Mouse (Mus musculus) myocyte (in vitro differentiated cells): ENCODE results near the gene Zc3h10. TPM values are rescaled to one million over a fixed set of nuclear protein-coding genes. Genes with fewer than 3 reads are reported as not detected.
A peak's percentile ranks its signal among the peaks of the same experiment; 100 is the strongest.

ENCODE experiments used
- H3K27me3 ChIP-seq: one replicate; pipeline ENCODE4 v1.6.1; 2011; ENCODE audit not compliant: control insufficient read depth, insufficient read depth, insufficient read length
- H3K36me3 ChIP-seq: one replicate; pipeline ENCODE4 v1.6.1; 2011; ENCODE audit not compliant: control insufficient read depth, insufficient read depth
- H3K4me2 ChIP-seq: one replicate; pipeline ENCODE4 v1.6.1; 2011; ENCODE audit warnings: low read depth, control low read depth
- H3K4me3 ChIP-seq: one replicate; pipeline ENCODE4 v1.5.1; 2011; ENCODE audit warnings: mild to moderate bottlenecking, control low read depth, moderate library complexity
- H3K79me2 ChIP-seq: one replicate; pipeline ENCODE4 v1.6.1; 2011; ENCODE audit not compliant: control insufficient read depth, insufficient read depth
- H3ac ChIP-seq: one replicate; pipeline ENCODE4 v1.6.1; 2011; ENCODE audit not compliant: control insufficient read depth, insufficient read length
- CEBPB ChIP-seq: IDR thresholded peaks from 2 replicates; pipeline ENCODE4 v1.6.1; 2011; ENCODE audit warnings: mild to moderate bottlenecking, moderate library complexity; ENCODE audit not compliant: poor library complexity, insufficient read depth, severe bottlenecking
- E2F4 ChIP-seq: IDR thresholded peaks from one replicate; pipeline ENCODE4 v1.6.1; 2011; ENCODE audit warnings: mild to moderate bottlenecking, control low read depth, moderate library complexity; ENCODE audit not compliant: insufficient read depth
- MAX ChIP-seq: IDR thresholded peaks from one replicate; pipeline ENCODE4 v1.6.1; 2011; ENCODE audit warnings: low read depth, mild to moderate bottlenecking, control low read depth
- MYOD1 ChIP-seq, 3 experiments: IDR thresholded peaks; one replicate each; pipeline ENCODE4 v1.6.1; 2011; ENCODE audit warnings: control low read depth in 2 of 3, low read depth in 2 of 3, mild to moderate bottlenecking in 2 of 3, moderate library complexity in 1 of 3; ENCODE audit not compliant: insufficient read length in 2 of 3, control insufficient read depth in 1 of 3
- MYOG ChIP-seq, 3 experiments: IDR thresholded peaks; one replicate each; pipeline ENCODE4 v1.6.1; 2011; ENCODE audit warnings: control low read depth in 2 of 3, low read depth in 2 of 3, mild to moderate bottlenecking in 2 of 3; ENCODE audit not compliant: insufficient read length in 2 of 3, control insufficient read depth in 1 of 3, insufficient read depth in 1 of 3
- POLR2A ChIP-seq: IDR thresholded peaks from one replicate; pipeline ENCODE4 v1.6.1; 2011; ENCODE audit warnings: low read depth, mild to moderate bottlenecking, control low read depth, moderate library complexity; ENCODE audit not compliant: insufficient read length
- POLR2AphosphoS2 ChIP-seq: IDR thresholded peaks from one replicate; pipeline ENCODE4 v1.6.1; 2011; ENCODE audit warnings: low read depth, control low read depth; ENCODE audit not compliant: insufficient read length
- REST ChIP-seq: IDR thresholded peaks from one replicate; pipeline ENCODE4 v1.6.1; 2011; ENCODE audit warnings: mild to moderate bottlenecking, control low read depth, moderate library complexity; ENCODE audit not compliant: insufficient read depth, insufficient read length
- SRF ChIP-seq: IDR thresholded peaks from one replicate; pipeline ENCODE4 v1.6.1; 2011; ENCODE audit warnings: low read depth; ENCODE audit not compliant: control insufficient read depth, insufficient read length
- TCF12 ChIP-seq: IDR thresholded peaks from one replicate; pipeline ENCODE4 v1.6.1; 2011; ENCODE audit warnings: mild to moderate bottlenecking, control low read depth; ENCODE audit not compliant: poor library complexity, insufficient read depth, severe bottlenecking
- TCF3 ChIP-seq: IDR thresholded peaks from one replicate; pipeline ENCODE4 v1.6.1; 2011; ENCODE audit warnings: low read depth, control low read depth; ENCODE audit not compliant: insufficient read length
- USF1 ChIP-seq: IDR thresholded peaks from one replicate; pipeline ENCODE4 v1.6.1; 2011; ENCODE audit warnings: low read depth, mild to moderate bottlenecking, control low read depth, moderate library complexity
- polyA plus RNA-seq: library from polyadenylated mRNA; unstranded; fragments of >200 nt; fragmentation: generic; extraction: Trizol; gene quantifications from one replicate; pipeline ENCODE4 v1.2.1, GENCODE M21; 2012; ENCODE audit warnings: missing spikeins

The Zc3h10 gene
- polyA plus RNA-seq, 1 experiment = 13.8 TPM

GRCm38 (mm10) chr10:128578330-128578729 lies 30.8 kb upstream of the Zc3h10 start:
- peaks cover 22% of the 10 kb centered on the region for H3K36me3 ChIP-seq
- no peak overlapping the region for H3K4me2 ChIP-seq
- no peaks in the 10 kb centered on the region for H3K79me2 ChIP-seq
- H3K27me3 ChIP-seq = no peaks in the 10 kb centered on the region
- TF ChIP-seq CEBPB = no peak
- TF ChIP-seq USF1 = no peak
- TF ChIP-seq MYOG (IDR thresholded peaks at IDR 0.05; ENCODE audit: control insufficient read depth in 1 of 3, insufficient read depth in 1 of 3, insufficient read length in 2 of 3, low read depth in 2 of 3) = no peak
- no peak overlapping the region for H3K4me3 ChIP-seq
- H3ac ChIP-seq = no peak overlapping the region

GRCm38 (mm10) chr10:128575063-128575462 lies 27.5 kb upstream of the Zc3h10 start:
- TF ChIP-seq TCF12 (no peak), MYOG (IDR thresholded peaks at IDR 0.05; ENCODE audit: control insufficient read depth in 1 of 3, insufficient read depth in 1 of 3, insufficient read length in 2 of 3, low read depth in 2 of 3) (no peak), MYOD1 (IDR thresholded peaks at IDR 0.05; ENCODE audit: control insufficient read depth in 1 of 3, insufficient read length in 2 of 3, low read depth in 2 of 3) (no peak), POLR2A (no peak), E2F4 (no peak)
- peaks cover 33% of the 10 kb centered on the region for H3K36me3 ChIP-seq
- H3K79me2 ChIP-seq = no peaks in the 10 kb centered on the region
- no peak overlapping the region for H3K4me2 ChIP-seq
- H3K27me3 ChIP-seq = no peaks in the 10 kb centered on the region
- no peak overlapping the region for H3K4me3 ChIP-seq
- H3ac ChIP-seq = no peak overlapping the region

- no peak for TF ChIP-seq CEBPB
- no peak for TF ChIP-seq MYOD1 (IDR thresholded peaks at IDR 0.05; ENCODE audit: control insufficient read depth in 1 of 3, insufficient read length in 2 of 3, low read depth in 2 of 3)
- no peak for TF ChIP-seq E2F4
- TF ChIP-seq MYOG (IDR thresholded peaks at IDR 0.05; ENCODE audit: control insufficient read depth in 1 of 3, insufficient read depth in 1 of 3, insufficient read length in 2 of 3, low read depth in 2 of 3) = peak in 1 of 3 experiments; percentile 3
- TF ChIP-seq POLR2A = peak; percentile 92
- TF ChIP-seq USF1 = no peak
- TF ChIP-seq TCF12 = no peak
- TF ChIP-seq SRF = no peak
- peak; percentile 97 for TF ChIP-seq POLR2AphosphoS2
- TF ChIP-seq TCF3 = no peak
- Histone ChIP-seq H3ac (peak within 1 kb of the TSS; percentile 70), H3K4me3 (peak within 1 kb of the TSS; percentile 98)
Measured at GRCm38 (mm10) chr10:128565788-128566531, 18.4 kb upstream of the Zc3h10 start, which contains the start of gene Pa2g4. Gene Pa2g4 (minus strand): TSS chr10:128565987.

GRCm38 (mm10) chr10:128565206-128565787 lies 17.7 kb upstream of the Zc3h10 start:
- Histone ChIP-seq H3K79me2 (peaks cover 32% of the 10 kb centered on the region), H3K36me3 (peaks cover 30% of the 10 kb centered on the region), H3K4me3 (peak overlapping the region; percentile 98), H3K4me2 (peak overlapping the region; percentile 93), H3K27me3 (no peaks in the 10 kb centered on the region), H3ac (peak overlapping the region; percentile 70)
- no peak for TF ChIP-seq E2F4
- TF ChIP-seq USF1 = no peak
- peak in 1 of 3 experiments; percentile 75 for TF ChIP-seq MYOG (IDR thresholded peaks at IDR 0.05; ENCODE audit: control insufficient read depth in 1 of 3, insufficient read depth in 1 of 3, insufficient read length in 2 of 3, low read depth in 2 of 3)
- peak in 1 of 3 experiments; percentile 53 for TF ChIP-seq MYOD1 (IDR thresholded peaks at IDR 0.05; ENCODE audit: control insufficient read depth in 1 of 3, insufficient read length in 2 of 3, low read depth in 2 of 3)
- no peak for TF ChIP-seq POLR2AphosphoS2
- no peak for TF ChIP-seq SRF

More at GRCm38 (mm10) chr10:128565788-128566531, 18.4 kb upstream of the Zc3h10 start, which contains the start of gene Pa2g4:
- Histone ChIP-seq H3K79me2 (peaks cover 32% of the 10 kb centered on the region), H3K4me2 (peak within 1 kb of the TSS; percentile 93), H3K36me3 (peaks cover 23% of the 10 kb centered on the region), H3K27me3 (no peaks in the 10 kb centered on the region)

GRCm38 (mm10) chr10:128563544-128563943 lies 16.0 kb upstream of the Zc3h10 start:
- H3K79me2 ChIP-seq = peaks cover 32% of the 10 kb centered on the region
- TF ChIP-seq TCF3 (no peak), SRF (no peak), REST (no peak), MYOD1 (IDR thresholded peaks at IDR 0.05; ENCODE audit: control insufficient read depth in 1 of 3, insufficient read length in 2 of 3, low read depth in 2 of 3) (no peak), MYOG (IDR thresholded peaks at IDR 0.05; ENCODE audit: control insufficient read depth in 1 of 3, insufficient read depth in 1 of 3, insufficient read length in 2 of 3, low read depth in 2 of 3) (no peak), MAX (no peak), USF1 (no peak)
- no peak overlapping the region for H3ac ChIP-seq
- H3K27me3 ChIP-seq = no peaks in the 10 kb centered on the region
- H3K36me3 ChIP-seq = peaks cover 45% of the 10 kb centered on the region
- H3K4me2 ChIP-seq = peak overlapping the region; percentile 93
- H3K4me3 ChIP-seq = peak overlapping the region; percentile 98
